Mouse (Mus musculus): ENCODE data around the gene Gpc6. TPM values are rescaled to one million over a fixed set of nuclear protein-coding genes. Genes with fewer than 3 reads are reported as not detected.

Gene Gpc6
- polyA plus RNA-seq, 1 experiment from 2014 or later: 4.4 TPM

GRCm38 (mm10) chr14:117562146-117562545 is 637.0 kb downstream of the Gpc6 start:
- no peaks in the 10 kb centered on the region for H3K36me3 ChIP-seq (ENCODE audit: control insufficient read depth, insufficient read depth)
- H3K9ac ChIP-seq (ENCODE audit: low read depth, low read length): no peak overlapping the region
- no peak overlapping the region for H3K27ac ChIP-seq (ENCODE audit: low read length)
- H3K4me1 ChIP-seq (ENCODE audit: control insufficient read depth, low read depth, low read length): no peaks in the 10 kb centered on the region
- no peak overlapping the region for H3K4me2 ChIP-seq (ENCODE audit: low read depth, low read length)
- WGBS (ENCODE audit: insufficient replicate concordance): 61% methylated on average over 4 of the region's 4 CpGs
- no peak for ATAC-seq (ENCODE audit: low read depth)
- no peaks in the 10 kb centered on the region for H3K27me3 ChIP-seq (ENCODE audit: control insufficient read depth, insufficient read depth, low read depth, low read length)
- H3K9me3 ChIP-seq (replicated peaks; ENCODE audit: control insufficient read depth, low read length): no peaks in the 10 kb centered on the region
- H3K4me3 ChIP-seq (ENCODE audit: low read depth, low read length): no peak overlapping the region

- H3K27ac ChIP-seq (ENCODE audit: low read length): no peak overlapping the region
Measured at GRCm38 (mm10) chr14:117569278-117569677, 644.2 kb downstream of the Gpc6 start.

GRCm38 (mm10) chr14:117572213-117572612 is 647.1 kb downstream of the Gpc6 start:
- H3K27ac ChIP-seq (ENCODE audit: low read length): no peak overlapping the region
- no peaks in the 10 kb centered on the region for H3K9me3 ChIP-seq (replicated peaks; ENCODE audit: control insufficient read depth, low read length)
- no peak overlapping the region for H3K9ac ChIP-seq (ENCODE audit: low read depth, low read length)
- no peak overlapping the region for H3K4me2 ChIP-seq (ENCODE audit: low read depth, low read length)
- no peak overlapping the region for H3K4me3 ChIP-seq (ENCODE audit: low read depth, low read length)
- H3K36me3 ChIP-seq (ENCODE audit: control insufficient read depth, insufficient read depth): no peaks in the 10 kb centered on the region
- no peak for ATAC-seq (ENCODE audit: low read depth)
- H3K27me3 ChIP-seq (ENCODE audit: control insufficient read depth, insufficient read depth, low read depth, low read length): no peaks in the 10 kb centered on the region
- no peaks in the 10 kb centered on the region for H3K4me1 ChIP-seq (ENCODE audit: control insufficient read depth, low read depth, low read length)
- 58% methylated on average over 8 of the region's 8 CpGs for WGBS (ENCODE audit: insufficient replicate concordance)

More at GRCm38 (mm10) chr14:117569278-117569677, 644.2 kb downstream of the Gpc6 start:
- Histone ChIP-seq H3K4me1 (ENCODE audit: control insufficient read depth, low read depth, low read length) (no peaks in the 10 kb centered on the region), H3K9ac (ENCODE audit: low read depth, low read length) (no peak overlapping the region), H3K36me3 (ENCODE audit: control insufficient read depth, insufficient read depth) (no peaks in the 10 kb centered on the region), H3K4me2 (ENCODE audit: low read depth, low read length) (no peak overlapping the region), H3K9me3 (replicated peaks; ENCODE audit: control insufficient read depth, low read length) (no peaks in the 10 kb centered on the region), H3K27me3 (ENCODE audit: control insufficient read depth, insufficient read depth, low read depth, low read length) (no peaks in the 10 kb centered on the region), H3K4me3 (ENCODE audit: low read depth, low read length) (no peak overlapping the region)
- ATAC-seq (ENCODE audit: low read depth): no peak
- WGBS (ENCODE audit: insufficient replicate concordance): 69% methylated on average over 4 of the region's 4 CpGs

GRCm38 (mm10) chr14:117574216-117574615 is 649.1 kb downstream of the Gpc6 start:
- Histone ChIP-seq H3K9ac (ENCODE audit: low read depth, low read length) (no peak overlapping the region), H3K4me3 (ENCODE audit: low read depth, low read length) (no peak overlapping the region), H3K9me3 (replicated peaks; ENCODE audit: control insufficient read depth, low read length) (no peaks in the 10 kb centered on the region), H3K27me3 (ENCODE audit: control insufficient read depth, insufficient read depth, low read depth, low read length) (no peaks in the 10 kb centered on the region), H3K36me3 (ENCODE audit: control insufficient read depth, insufficient read depth) (no peaks in the 10 kb centered on the region), H3K4me2 (ENCODE audit: low read depth, low read length) (no peak overlapping the region), H3K27ac (ENCODE audit: low read length) (no peak overlapping the region), H3K4me1 (ENCODE audit: control insufficient read depth, low read depth, low read length) (no peaks in the 10 kb centered on the region)
- WGBS (ENCODE audit: insufficient replicate concordance): 67% methylated on average over 6 of the region's 6 CpGs
- no peak for ATAC-seq (ENCODE audit: low read depth)

- Histone ChIP-seq H3K27ac (ENCODE audit: low read length) (no peak overlapping the region), H3K4me1 (ENCODE audit: control insufficient read depth, low read depth, low read length) (no peaks in the 10 kb centered on the region), H3K4me2 (ENCODE audit: low read depth, low read length) (no peak overlapping the region), H3K27me3 (ENCODE audit: control insufficient read depth, insufficient read depth, low read depth, low read length) (no peaks in the 10 kb centered on the region), H3K9ac (ENCODE audit: low read depth, low read length) (no peak overlapping the region), H3K4me3 (ENCODE audit: low read depth, low read length) (no peak overlapping the region), H3K36me3 (ENCODE audit: control insufficient read depth, insufficient read depth) (no peaks in the 10 kb centered on the region), H3K9me3 (replicated peaks; ENCODE audit: control insufficient read depth, low read length) (no peaks in the 10 kb centered on the region)
- ATAC-seq (ENCODE audit: low read depth): no peak
- 76% methylated on average over 6 of the region's 6 CpGs for WGBS (ENCODE audit: insufficient replicate concordance)
Measured at GRCm38 (mm10) chr14:117581740-117582139, 656.6 kb downstream of the Gpc6 start.

GRCm38 (mm10) chr14:117599758-117600157 is 674.6 kb downstream of the Gpc6 start:
- Histone ChIP-seq H3K27me3 (ENCODE audit: control insufficient read depth, insufficient read depth, low read depth, low read length) (no peaks in the 10 kb centered on the region), H3K4me1 (ENCODE audit: control insufficient read depth, low read depth, low read length) (no peaks in the 10 kb centered on the region), H3K4me2 (ENCODE audit: low read depth, low read length) (no peak overlapping the region), H3K36me3 (ENCODE audit: control insufficient read depth, insufficient read depth) (no peaks in the 10 kb centered on the region), H3K9me3 (replicated peaks; ENCODE audit: control insufficient read depth, low read length) (no peaks in the 10 kb centered on the region), H3K9ac (ENCODE audit: low read depth, low read length) (no peak overlapping the region), H3K27ac (ENCODE audit: low read length) (no peak overlapping the region), H3K4me3 (ENCODE audit: low read depth, low read length) (no peak overlapping the region)
- ATAC-seq (ENCODE audit: low read depth): no peak
- 54% methylated on average over 5 of the region's 5 CpGs for WGBS (ENCODE audit: insufficient replicate concordance)

- ATAC-seq (ENCODE audit: low read depth): no peak
- Histone ChIP-seq H3K4me1 (ENCODE audit: control insufficient read depth, low read depth, low read length) (no peaks in the 10 kb centered on the region), H3K36me3 (ENCODE audit: control insufficient read depth, insufficient read depth) (no peaks in the 10 kb centered on the region), H3K27ac (ENCODE audit: low read length) (no peak overlapping the region), H3K9ac (ENCODE audit: low read depth, low read length) (no peak overlapping the region), H3K9me3 (replicated peaks; ENCODE audit: control insufficient read depth, low read length) (no peaks in the 10 kb centered on the region), H3K27me3 (ENCODE audit: control insufficient read depth, insufficient read depth, low read depth, low read length) (no peaks in the 10 kb centered on the region), H3K4me3 (ENCODE audit: low read depth, low read length) (no peak overlapping the region), H3K4me2 (ENCODE audit: low read depth, low read length) (no peak overlapping the region)
- WGBS (ENCODE audit: insufficient replicate concordance): 30% methylated on average over 1 of the region's 1 CpGs
Measured at GRCm38 (mm10) chr14:117603837-117604236, 678.7 kb downstream of the Gpc6 start.

GRCm38 (mm10) chr14:117605750-117606149 is 680.6 kb downstream of the Gpc6 start:
- Histone ChIP-seq H3K36me3 (ENCODE audit: control insufficient read depth, insufficient read depth) (no peaks in the 10 kb centered on the region), H3K9me3 (replicated peaks; ENCODE audit: control insufficient read depth, low read length) (no peaks in the 10 kb centered on the region), H3K9ac (ENCODE audit: low read depth, low read length) (no peak overlapping the region), H3K27me3 (ENCODE audit: control insufficient read depth, insufficient read depth, low read depth, low read length) (no peaks in the 10 kb centered on the region), H3K4me2 (ENCODE audit: low read depth, low read length) (no peak overlapping the region), H3K4me1 (ENCODE audit: control insufficient read depth, low read depth, low read length) (no peaks in the 10 kb centered on the region), H3K4me3 (ENCODE audit: low read depth, low read length) (no peak overlapping the region), H3K27ac (ENCODE audit: low read length) (no peak overlapping the region)
- ATAC-seq (ENCODE audit: low read depth): no peak
- WGBS (ENCODE audit: insufficient replicate concordance): 49% methylated on average over 2 of the region's 2 CpGs

GRCm38 (mm10) chr14:117611113-117611512 is 686.0 kb downstream of the Gpc6 start:
- Histone ChIP-seq H3K27ac (ENCODE audit: low read length) (no peak overlapping the region), H3K4me2 (ENCODE audit: low read depth, low read length) (no peak overlapping the region), H3K27me3 (ENCODE audit: control insufficient read depth, insufficient read depth, low read depth, low read length) (no peaks in the 10 kb centered on the region), H3K4me1 (ENCODE audit: control insufficient read depth, low read depth, low read length) (no peaks in the 10 kb centered on the region), H3K36me3 (ENCODE audit: control insufficient read depth, insufficient read depth) (no peaks in the 10 kb centered on the region), H3K9ac (ENCODE audit: low read depth, low read length) (no peak overlapping the region), H3K9me3 (replicated peaks; ENCODE audit: control insufficient read depth, low read length) (no peaks in the 10 kb centered on the region), H3K4me3 (ENCODE audit: low read depth, low read length) (no peak overlapping the region)
- 48% methylated on average over 3 of the region's 3 CpGs for WGBS (ENCODE audit: insufficient replicate concordance)
- no peak for ATAC-seq (ENCODE audit: low read depth)

Data from liver, embryonic 16.5 days (tissue).